Mouse (Mus musculus): Measurements from ENCODE around the gene Rgs9. TPM values are rescaled to one million over a fixed set of nuclear protein-coding genes. Genes with fewer than 3 reads are reported as not detected.

The Rgs9 gene
- polyA plus RNA-seq, 1 experiment from 2014 or later: 2.8 TPM

- ATAC-seq (ENCODE audit: insufficient number of reproducible peaks, low FRiP score, low TSS enrichment, low read depth): no peak
- WGBS: 48% methylated on average over 4 of the region's 4 CpGs
Measured at GRCm38 (mm10) chr11:109221209-109222007, 76.5 kb downstream of the Rgs9 start.

GRCm38 (mm10) chr11:109218722-109219430 lies 79.1 kb downstream of the Rgs9 start:
- H3K9me3 ChIP-seq (ENCODE audit: control insufficient read depth, low read length): no peaks in the 10 kb centered on the region
- DNase-seq (ENCODE audit: low spot score): no peak

More at GRCm38 (mm10) chr11:109221209-109222007, 76.5 kb downstream of the Rgs9 start:
- no peaks in the 10 kb centered on the region for H3K27me3 ChIP-seq (ENCODE audit: control insufficient read depth, insufficient read depth, low read length)
- H3K9me3 ChIP-seq (ENCODE audit: control insufficient read depth, low read length): no peaks in the 10 kb centered on the region
- no peak overlapping the region for H3K4me2 ChIP-seq (ENCODE audit: low read depth, severe bottlenecking)
- no peak overlapping the region for H3K4me3 ChIP-seq (ENCODE audit: low read depth, low read length)
- H3K4me1 ChIP-seq (ENCODE audit: control insufficient read depth, insufficient read depth, low read length): 0 out of 2 replicates have a peak, but pooled peaks cover 3% of the 10 kb centered on the region
- DNase-seq (ENCODE audit: low spot score): no peak
- no peaks in the 10 kb centered on the region for H3K36me3 ChIP-seq (ENCODE audit: control insufficient read depth, insufficient read depth, low read length)
- H3K27ac ChIP-seq (replicated peaks; ENCODE audit: low read depth, low read length): no peak overlapping the region
- no peak overlapping the region for H3K9ac ChIP-seq (ENCODE audit: low read length)

GRCm38 (mm10) chr11:109217827-109218536 lies 79.9 kb downstream of the Rgs9 start:
- no peak for DNase-seq (ENCODE audit: low spot score)
- H3K36me3 ChIP-seq (ENCODE audit: control insufficient read depth, insufficient read depth, low read length): no peaks in the 10 kb centered on the region
- H3K9ac ChIP-seq (ENCODE audit: low read length): no peak overlapping the region
- no peak for ATAC-seq (ENCODE audit: insufficient number of reproducible peaks, low FRiP score, low TSS enrichment, low read depth)
- H3K27me3 ChIP-seq (ENCODE audit: control insufficient read depth, insufficient read depth, low read length): no peaks in the 10 kb centered on the region
- WGBS: 48% methylated on average over 12 of the region's 12 CpGs
- H3K4me3 ChIP-seq (ENCODE audit: low read depth, low read length): no peak overlapping the region
- 0 out of 2 replicates have a peak, but pooled peaks cover 3% of the 10 kb centered on the region for H3K4me1 ChIP-seq (ENCODE audit: control insufficient read depth, insufficient read depth, low read length)
- H3K9me3 ChIP-seq (ENCODE audit: control insufficient read depth, low read length): no peaks in the 10 kb centered on the region
- H3K4me2 ChIP-seq (ENCODE audit: low read depth, severe bottlenecking): no peak overlapping the region
- H3K27ac ChIP-seq (replicated peaks; ENCODE audit: low read depth, low read length): no peak overlapping the region

More at GRCm38 (mm10) chr11:109218722-109219430, 79.1 kb downstream of the Rgs9 start:
- no peak for ATAC-seq (ENCODE audit: insufficient number of reproducible peaks, low FRiP score, low TSS enrichment, low read depth)
- Histone ChIP-seq H3K36me3 (ENCODE audit: control insufficient read depth, insufficient read depth, low read length) (no peaks in the 10 kb centered on the region), H3K4me2 (ENCODE audit: low read depth, severe bottlenecking) (no peak overlapping the region), H3K4me3 (ENCODE audit: low read depth, low read length) (no peak overlapping the region), H3K4me1 (ENCODE audit: control insufficient read depth, insufficient read depth, low read length) (0 out of 2 replicates have a peak, but pooled peaks cover 3% of the 10 kb centered on the region), H3K27me3 (ENCODE audit: control insufficient read depth, insufficient read depth, low read length) (no peaks in the 10 kb centered on the region), H3K9ac (ENCODE audit: low read length) (no peak overlapping the region), H3K27ac (replicated peaks; ENCODE audit: low read depth, low read length) (no peak overlapping the region)
- WGBS: 79% methylated on average over 15 of the region's 15 CpGs

- DNase-seq (ENCODE audit: low spot score): no peak
- Histone ChIP-seq H3K36me3 (ENCODE audit: control insufficient read depth, insufficient read depth, low read length) (no peaks in the 10 kb centered on the region), H3K4me2 (ENCODE audit: low read depth, severe bottlenecking) (no peak overlapping the region), H3K4me3 (ENCODE audit: low read depth, low read length) (no peak overlapping the region), H3K9ac (ENCODE audit: low read length) (no peak overlapping the region), H3K9me3 (ENCODE audit: control insufficient read depth, low read length) (no peaks in the 10 kb centered on the region), H3K27me3 (ENCODE audit: control insufficient read depth, insufficient read depth, low read length) (no peaks in the 10 kb centered on the region), H3K4me1 (ENCODE audit: control insufficient read depth, insufficient read depth, low read length) (no peaks in the 10 kb centered on the region), H3K27ac (replicated peaks; ENCODE audit: low read depth, low read length) (no peak overlapping the region)
- no peak for ATAC-seq (ENCODE audit: insufficient number of reproducible peaks, low FRiP score, low TSS enrichment, low read depth)
- WGBS: 61% methylated on average over 11 of the region's 11 CpGs
Measured at GRCm38 (mm10) chr11:109210772-109211171, 87.2 kb downstream of the Rgs9 start.

GRCm38 (mm10) chr11:109210341-109210740 lies 87.6 kb downstream of the Rgs9 start:
- Histone ChIP-seq H3K9ac (ENCODE audit: low read length) (no peak overlapping the region), H3K27me3 (ENCODE audit: control insufficient read depth, insufficient read depth, low read length) (no peaks in the 10 kb centered on the region), H3K4me2 (ENCODE audit: low read depth, severe bottlenecking) (no peak overlapping the region), H3K9me3 (ENCODE audit: control insufficient read depth, low read length) (no peaks in the 10 kb centered on the region), H3K4me3 (ENCODE audit: low read depth, low read length) (no peak overlapping the region), H3K27ac (replicated peaks; ENCODE audit: low read depth, low read length) (no peak overlapping the region), H3K36me3 (ENCODE audit: control insufficient read depth, insufficient read depth, low read length) (no peaks in the 10 kb centered on the region), H3K4me1 (ENCODE audit: control insufficient read depth, insufficient read depth, low read length) (no peaks in the 10 kb centered on the region)
- WGBS: 49% methylated on average over 7 of the region's 7 CpGs
- ATAC-seq (ENCODE audit: insufficient number of reproducible peaks, low FRiP score, low TSS enrichment, low read depth) (no peak), DNase-seq (ENCODE audit: low spot score) (no peak)

GRCm38 (mm10) chr11:109206732-109207131 lies 91.2 kb downstream of the Rgs9 start:
- no peaks in the 10 kb centered on the region for H3K9me3 ChIP-seq (ENCODE audit: control insufficient read depth, low read length)
- no peaks in the 10 kb centered on the region for H3K36me3 ChIP-seq (ENCODE audit: control insufficient read depth, insufficient read depth, low read length)
- ATAC-seq (ENCODE audit: insufficient number of reproducible peaks, low FRiP score, low TSS enrichment, low read depth) (no peak), DNase-seq (ENCODE audit: low spot score) (no peak)
- H3K9ac ChIP-seq (ENCODE audit: low read length): no peak overlapping the region
- no peak overlapping the region for H3K27ac ChIP-seq (replicated peaks; ENCODE audit: low read depth, low read length)
- no peak overlapping the region for H3K4me3 ChIP-seq (ENCODE audit: low read depth, low read length)
- H3K4me2 ChIP-seq (ENCODE audit: low read depth, severe bottlenecking): no peak overlapping the region
- H3K4me1 ChIP-seq (ENCODE audit: control insufficient read depth, insufficient read depth, low read length): no peaks in the 10 kb centered on the region
- 42% methylated on average over 13 of the region's 13 CpGs for WGBS
- no peaks in the 10 kb centered on the region for H3K27me3 ChIP-seq (ENCODE audit: control insufficient read depth, insufficient read depth, low read length)

GRCm38 (mm10) chr11:109206028-109206427 lies 91.9 kb downstream of the Rgs9 start:
- Histone ChIP-seq H3K4me2 (ENCODE audit: low read depth, severe bottlenecking) (no peak overlapping the region), H3K4me1 (ENCODE audit: control insufficient read depth, insufficient read depth, low read length) (no peaks in the 10 kb centered on the region), H3K27ac (replicated peaks; ENCODE audit: low read depth, low read length) (no peak overlapping the region), H3K4me3 (ENCODE audit: low read depth, low read length) (no peak overlapping the region), H3K9ac (ENCODE audit: low read length) (no peak overlapping the region), H3K27me3 (ENCODE audit: control insufficient read depth, insufficient read depth, low read length) (no peaks in the 10 kb centered on the region), H3K36me3 (ENCODE audit: control insufficient read depth, insufficient read depth, low read length) (no peaks in the 10 kb centered on the region), H3K9me3 (ENCODE audit: control insufficient read depth, low read length) (no peaks in the 10 kb centered on the region)
- 76% methylated on average over 1 of the region's 1 CpGs for WGBS
- no peak for ATAC-seq (ENCODE audit: insufficient number of reproducible peaks, low FRiP score, low TSS enrichment, low read depth)
- DNase-seq (ENCODE audit: low spot score): no peak

- DNase-seq (ENCODE audit: low spot score): no peak
- no peaks in the 10 kb centered on the region for H3K27me3 ChIP-seq (ENCODE audit: control insufficient read depth, insufficient read depth, low read length)
- no peak overlapping the region for H3K4me3 ChIP-seq (ENCODE audit: low read depth, low read length)
- no peaks in the 10 kb centered on the region for H3K9me3 ChIP-seq (ENCODE audit: control insufficient read depth, low read length)
- no peak overlapping the region for H3K9ac ChIP-seq (ENCODE audit: low read length)
- ATAC-seq (ENCODE audit: insufficient number of reproducible peaks, low FRiP score, low TSS enrichment, low read depth): no peak
- H3K4me1 ChIP-seq (ENCODE audit: control insufficient read depth, insufficient read depth, low read length): no peaks in the 10 kb centered on the region
- WGBS: 52% methylated on average over 8 of the region's 8 CpGs
- H3K4me2 ChIP-seq (ENCODE audit: low read depth, severe bottlenecking): no peak overlapping the region
- H3K36me3 ChIP-seq (ENCODE audit: control insufficient read depth, insufficient read depth, low read length): no peaks in the 10 kb centered on the region
- H3K27ac ChIP-seq (replicated peaks; ENCODE audit: low read depth, low read length): no peak overlapping the region
Measured at GRCm38 (mm10) chr11:109199612-109200293, 98.2 kb downstream of the Rgs9 start.

Measured in limb, embryonic 11.5 days (tissue).